Mouse (Mus musculus): ENCODE data around the gene Nkx2-4.

GRCm38 (mm10) chr2:147074399-147074798 lies 10.8 kb downstream of the Nkx2-4 start:
- TF ChIP-seq CTCF (IDR thresholded peaks at IDR 0.05; ENCODE audit: insufficient read depth, low read length) (no peak), POLR2A (IDR thresholded peaks at IDR 0.05; ENCODE audit: borderline replicate concordance, extremely low read depth, low read depth, low read length) (no peak)

All from lung, adult 2 months (tissue).